Mouse (Mus musculus): ENCODE data around the gene Olfr92. TPM values are rescaled to one million over a fixed set of nuclear protein-coding genes. Genes with fewer than 3 reads are reported as not detected.

The Olfr92 gene
- polyA plus RNA-seq, 1 experiment from 2014 or later, result not detected

Other genes starting within 250 kb of the Olfr92 start
- gene Trim40, start 230.0 kb downstream of the Olfr92 start, polyA plus RNA-seq (2014; fragmentation: Nextera tagmentation; extraction: Ambion mirVana), result not detected in 2 replicates
- not detected in 2 replicates for gene Trim31, start 222.0 kb downstream of the Olfr92 start, polyA plus RNA-seq (2014; fragmentation: Nextera tagmentation; extraction: Ambion mirVana)
- gene Rnf39, start 177.2 kb downstream of the Olfr92 start, polyA plus RNA-seq (2014; fragmentation: Nextera tagmentation; extraction: Ambion mirVana), result 0.31 and 0.45 TPM in 2 replicates
- 142 and 147 TPM in 2 replicates for gene Ppp1r11, start 168.3 kb downstream of the Olfr92 start, polyA plus RNA-seq (2014; fragmentation: Nextera tagmentation; extraction: Ambion mirVana)
- 118 and 119 TPM in 2 replicates for gene Znrd1, start 161.5 kb downstream of the Olfr92 start, polyA plus RNA-seq (2014; fragmentation: Nextera tagmentation; extraction: Ambion mirVana)
- gene Znrd1as, start 161.5 kb downstream of the Olfr92 start, polyA plus RNA-seq (2014; fragmentation: Nextera tagmentation; extraction: Ambion mirVana), result 7.8 and 8.7 TPM in 2 replicates
- gene 2410137M14Rik, start 138.9 kb downstream of the Olfr92 start, polyA plus RNA-seq (2014; fragmentation: Nextera tagmentation; extraction: Ambion mirVana), result not detected in 2 replicates
- 0.49 and 0.65 TPM in 2 replicates for gene H2-M5, start 130.6 kb downstream of the Olfr92 start, polyA plus RNA-seq (2014; fragmentation: Nextera tagmentation; extraction: Ambion mirVana)
- gene Zfp57, start 118.9 kb downstream of the Olfr92 start, polyA plus RNA-seq (2014; fragmentation: Nextera tagmentation; extraction: Ambion mirVana), result 101 and 106 TPM in 2 replicates
- gene Mog, start 96.7 kb downstream of the Olfr92 start, polyA plus RNA-seq (2014; fragmentation: Nextera tagmentation; extraction: Ambion mirVana), result 0.25 and 0.26 TPM in 2 replicates
- 7.9 and 9.7 TPM in 2 replicates for gene Gabbr1, start 74.1 kb downstream of the Olfr92 start, polyA plus RNA-seq (2014; fragmentation: Nextera tagmentation; extraction: Ambion mirVana)
- gene Olfr90, start 31.6 kb downstream of the Olfr92 start, polyA plus RNA-seq (2014; fragmentation: Nextera tagmentation; extraction: Ambion mirVana), result 0.09 TPM in 1 of 2 replicates, not detected in the other
- 0.14 TPM in 1 of 2 replicates, not detected in the other for gene Olfr91, start 21.8 kb downstream of the Olfr92 start, polyA plus RNA-seq (2014; fragmentation: Nextera tagmentation; extraction: Ambion mirVana)
- not detected in 2 replicates for gene Olfr93, start 41.4 kb upstream of the Olfr92 start, polyA plus RNA-seq (2014; fragmentation: Nextera tagmentation; extraction: Ambion mirVana)
- gene Ubd, start 73.8 kb upstream of the Olfr92 start, polyA plus RNA-seq (2014; fragmentation: Nextera tagmentation; extraction: Ambion mirVana), result not detected in 2 replicates
- not detected in 2 replicates for gene Olfr94, start 80.9 kb upstream of the Olfr92 start, polyA plus RNA-seq (2014; fragmentation: Nextera tagmentation; extraction: Ambion mirVana)
- not detected in 2 replicates for gene Olfr95, start 93.0 kb upstream of the Olfr92 start, polyA plus RNA-seq (2014; fragmentation: Nextera tagmentation; extraction: Ambion mirVana)
- not detected in 2 replicates for gene Olfr96, start 100.1 kb upstream of the Olfr92 start, polyA plus RNA-seq (2014; fragmentation: Nextera tagmentation; extraction: Ambion mirVana)
- gene Olfr97, start 117.2 kb upstream of the Olfr92 start, polyA plus RNA-seq (2014; fragmentation: Nextera tagmentation; extraction: Ambion mirVana), result not detected in 2 replicates
- gene Olfr98, start 143.7 kb upstream of the Olfr92 start, polyA plus RNA-seq (2014; fragmentation: Nextera tagmentation; extraction: Ambion mirVana), result not detected in 2 replicates
- 0.95 and 1.3 TPM in 2 replicates for gene H2-M3, start 150.1 kb upstream of the Olfr92 start, polyA plus RNA-seq (2014; fragmentation: Nextera tagmentation; extraction: Ambion mirVana)
- not detected in 2 replicates for gene Olfr99, start 163.4 kb upstream of the Olfr92 start, polyA plus RNA-seq (2014; fragmentation: Nextera tagmentation; extraction: Ambion mirVana)
- not detected in 2 replicates for gene Olfr101, start 184.2 kb upstream of the Olfr92 start, polyA plus RNA-seq (2014; fragmentation: Nextera tagmentation; extraction: Ambion mirVana)
- gene Olfr102, start 197.0 kb upstream of the Olfr92 start, polyA plus RNA-seq (2014; fragmentation: Nextera tagmentation; extraction: Ambion mirVana), result not detected in 2 replicates
- gene Olfr103, start 219.6 kb upstream of the Olfr92 start, polyA plus RNA-seq (2014; fragmentation: Nextera tagmentation; extraction: Ambion mirVana), result not detected in 2 replicates
- not detected in 2 replicates for gene Olfr104-ps, start 239.5 kb upstream of the Olfr92 start, polyA plus RNA-seq (2014; fragmentation: Nextera tagmentation; extraction: Ambion mirVana)

Data from limb, embryonic 11.5 days (tissue).